Comparison of ENCODE assay signal across 9 mouse cellular contexts in the genomic region with DNA sequence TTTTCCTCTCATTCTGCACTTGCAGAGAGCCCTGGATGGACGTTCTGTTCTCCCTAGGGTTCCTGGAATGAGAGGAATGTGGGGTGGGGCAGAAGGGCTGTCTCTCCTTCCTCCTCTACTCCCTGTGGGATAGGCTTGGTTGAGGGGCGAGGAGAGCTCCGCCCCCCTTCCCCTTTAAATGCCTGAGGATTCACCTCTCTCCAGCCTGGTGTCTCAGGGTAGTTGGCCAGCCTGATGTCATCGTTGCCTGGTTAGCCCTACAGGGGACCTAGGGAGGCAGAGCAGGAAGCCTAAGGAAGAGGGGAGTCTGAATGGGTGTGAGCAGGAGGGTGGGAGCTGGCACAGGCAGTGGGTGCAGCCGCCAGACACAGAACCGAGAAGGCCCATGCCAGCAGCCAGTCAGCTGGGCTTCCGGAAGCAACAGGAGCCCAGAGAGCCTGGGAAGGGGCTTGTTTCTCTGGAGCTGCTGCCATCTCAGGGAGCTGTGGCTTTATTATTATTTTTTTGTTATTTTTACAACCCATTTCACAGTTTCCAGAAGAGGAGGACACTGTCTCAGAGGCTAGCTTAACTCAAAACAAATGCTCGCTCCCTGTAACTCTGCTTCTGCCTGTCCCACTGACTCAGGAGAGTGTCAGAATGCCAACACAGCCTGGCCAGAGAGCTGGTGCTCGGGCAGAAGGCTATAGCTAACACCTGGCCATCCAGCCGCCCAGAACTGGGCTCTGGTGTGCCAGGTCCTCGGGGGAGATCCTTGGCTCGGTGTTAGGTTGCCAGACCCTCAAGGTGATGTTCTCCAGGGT. TPM values are rescaled to one million over a fixed set of nuclear protein-coding genes. Genes with fewer than 3 reads are reported as not detected.
DNase-seq lines count a peak whose midpoint lies in the region; ATAC-seq and TF ChIP-seq lines count a peak whose summit lies in the region.
"Had no signal": no experiment of that assay in that cellular context is flagged by ENCODE, and none has a peak within 500 bp of the region (broad histone marks: within the 10 kb centered on the region; RNA-seq: fewer than 3 reads in every experiment).

No protein-coding gene starts in this region.

- H3K36me3 ChIP-seq in midbrain, embryonic 12.5 days = no peaks in the 10 kb centered on the region
- H3K36me3 ChIP-seq in midbrain, embryonic 15.5 days (replicated peaks) = no peaks in the 10 kb centered on the region
- H3K36me3 ChIP-seq: liver, embryonic 13.5 days had no signal

- no peaks in the 10 kb centered on the region for H3K27me3 ChIP-seq in midbrain, embryonic 12.5 days
- no peaks in the 10 kb centered on the region for H3K27me3 ChIP-seq in midbrain, embryonic 15.5 days (replicated peaks)
- H3K27me3 ChIP-seq: liver, embryonic 13.5 days had no signal

- WGBS in midbrain, embryonic 12.5 days = 51% methylated on average over 12 of the region's 12 CpGs
- WGBS in midbrain, embryonic 15.5 days = 55% methylated on average over 12 of the region's 12 CpGs

- H3K4me3 ChIP-seq in midbrain, embryonic 12.5 days = no peak overlapping the region
- no peak overlapping the region for H3K4me3 ChIP-seq in midbrain, embryonic 15.5 days
- no peak overlapping the region for H3K4me3 ChIP-seq in embryonic fibroblast, embryonic 13.5 days (ENCODE audit: insufficient read depth, low read length)
- H3K4me3 ChIP-seq: liver, embryonic 13.5 days had no signal

- no peak overlapping the region for H3K4me2 ChIP-seq in midbrain, embryonic 12.5 days (replicated peaks)
- no peak overlapping the region for H3K4me2 ChIP-seq in midbrain, embryonic 15.5 days
- H3K4me2 ChIP-seq: liver, embryonic 13.5 days had no signal

- no peak for ATAC-seq in midbrain, embryonic 12.5 days (ENCODE audit: low FRiP score, low read depth)
- ATAC-seq in midbrain, embryonic 15.5 days (replicated peaks) = no peak

- TF ChIP-seq POLR2A in embryonic fibroblast, embryonic 13.5 days (IDR thresholded peaks at IDR 0.05; ENCODE audit: low read depth, low read length) = peak; percentile 60

- peak overlapping the region; percentile 8; the same call in 1 of the 2 replicates for H3K27ac ChIP-seq in midbrain, embryonic 12.5 days (replicated peaks)
- H3K27ac ChIP-seq in midbrain, embryonic 15.5 days = no peak overlapping the region
- H3K27ac ChIP-seq in embryonic fibroblast, embryonic 13.5 days (ENCODE audit: insufficient read depth, low read length) = peak overlapping the region; percentile 81
- H3K27ac ChIP-seq: liver, embryonic 13.5 days had no signal

- no peak for TF ChIP-seq CTCF in embryonic fibroblast, embryonic 13.5 days (IDR thresholded peaks at IDR 0.05; ENCODE audit: borderline replicate concordance, insufficient read depth, low read length)

- peak; percentile 63 for DNase-seq in kidney, adult 18-20 months
- peak; percentile 53 for DNase-seq in mesoderm, embryonic 11.5 days (ENCODE audit: low read depth, low spot score)
- DNase-seq in left cerebral cortex, adult 9 months (ENCODE audit: low spot score in 2 of 2) = no peak
- DNase-seq in right cerebral cortex, adult 2 months (ENCODE audit: low spot score in 2 of 2) = no peak
- no peak for DNase-seq in layer of hippocampus, adult 18-20 months (ENCODE audit: low spot score in 2 of 2)
- DNase-seq: liver, embryonic 13.5 days had no signal

- no peaks in the 10 kb centered on the region for H3K9me3 ChIP-seq in midbrain, embryonic 12.5 days
- no peaks in the 10 kb centered on the region for H3K9me3 ChIP-seq in midbrain, embryonic 15.5 days
- H3K9me3 ChIP-seq: liver, embryonic 13.5 days had no signal

- H3K4me1 ChIP-seq in midbrain, embryonic 12.5 days = peaks cover 91% of the 10 kb centered on the region
- H3K4me1 ChIP-seq in midbrain, embryonic 15.5 days = peaks cover 75% of the 10 kb centered on the region
- peaks cover 55% of the 10 kb centered on the region for H3K4me1 ChIP-seq in embryonic fibroblast, embryonic 13.5 days (ENCODE audit: control insufficient read depth, insufficient read depth, low read length)

- H3K9ac ChIP-seq in midbrain, embryonic 12.5 days (replicated peaks) = peak overlapping the region; percentile 31; the same call in 1 of the 2 replicates
- H3K9ac ChIP-seq in midbrain, embryonic 15.5 days = no peak overlapping the region
- H3K9ac ChIP-seq: liver, embryonic 13.5 days had no signal

RNA-seq across cellular contexts. Expression of gene Bahcc1, which starts 20.3 kb away (rescaled TPM):
- 25.1 and 26.1 TPM in 2 replicates for polyA plus RNA-seq in midbrain, embryonic 12.5 days (2016; fragmentation: Nextera tagmentation; extraction: Ambion mirVana)
- 16.2 and 16.7 TPM in 2 replicates for polyA plus RNA-seq in midbrain, embryonic 15.5 days (2015; fragmentation: Nextera tagmentation; extraction: Ambion mirVana)
- polyA plus RNA-seq in embryonic fibroblast, embryonic 13.5 days (2011; ENCODE audit: insufficient read length, low read depth, missing spikeins) = 17.9 and 18.6 TPM in 2 replicates
- 10 to 100 TPM; 17.6 to 19.0 TPM for total RNA-seq in layer of hippocampus, adult 18-20 months (2021)

Comparison
In these comparisons a context has a peak if more than half of its experiments do, and no peak if none do; other contexts are left out.
1. DNase-seq: peak in kidney, adult 18-20 months (single experiment) and mesoderm, embryonic 11.5 days (single experiment); none in left cerebral cortex, adult 9 months (0 of 2), right cerebral cortex, adult 2 months (0 of 2) and layer of hippocampus, adult 18-20 months (0 of 2).